Mouse (Mus musculus) erythroblast, embryonic 14.5 days (primary cell): ENCODE measurements around the gene BC049730.
"Not testable (repeated sequence)": the region's sequence is repeated elsewhere in the genome, so short reads cannot be mapped to it uniquely, and the experiment has no call there.

Experiments
- GATA1 ChIP-seq: IDR thresholded peaks from 2 replicates; pipeline ENCODE4 v1.6.1; 2012; ENCODE audit warnings: low read length, inconsistent platforms, mixed read lengths
- TAL1 ChIP-seq: IDR thresholded peaks from 3 replicates; pipeline ENCODE4 v1.6.1; 2012; ENCODE audit warnings: low read length, inconsistent platforms, mixed read lengths

DNA sequence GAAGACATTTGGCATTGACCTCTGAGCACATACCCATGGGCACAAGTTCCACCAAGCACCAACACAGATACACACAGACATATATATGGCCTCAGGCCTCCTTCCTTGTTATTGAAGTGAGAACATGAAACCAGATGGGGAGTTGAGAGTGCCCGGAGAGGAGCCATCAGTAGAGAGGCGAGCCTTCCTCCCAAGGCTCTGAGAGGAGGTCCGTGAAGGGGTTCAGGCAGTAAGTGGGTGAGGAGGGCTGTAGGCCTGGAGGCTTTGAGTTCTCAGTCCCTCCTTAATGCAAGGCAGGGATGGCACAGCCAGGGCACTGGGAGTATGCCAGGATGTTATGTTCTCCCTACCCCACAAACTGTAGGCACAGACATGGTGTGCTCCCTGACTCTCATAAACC, 16.3 kb upstream of the BC049730 start:
- not testable (repeated sequence) for TF ChIP-seq TAL1, GATA1
